Mouse (Mus musculus): ENCODE data around the gene Aff1.

DNA sequence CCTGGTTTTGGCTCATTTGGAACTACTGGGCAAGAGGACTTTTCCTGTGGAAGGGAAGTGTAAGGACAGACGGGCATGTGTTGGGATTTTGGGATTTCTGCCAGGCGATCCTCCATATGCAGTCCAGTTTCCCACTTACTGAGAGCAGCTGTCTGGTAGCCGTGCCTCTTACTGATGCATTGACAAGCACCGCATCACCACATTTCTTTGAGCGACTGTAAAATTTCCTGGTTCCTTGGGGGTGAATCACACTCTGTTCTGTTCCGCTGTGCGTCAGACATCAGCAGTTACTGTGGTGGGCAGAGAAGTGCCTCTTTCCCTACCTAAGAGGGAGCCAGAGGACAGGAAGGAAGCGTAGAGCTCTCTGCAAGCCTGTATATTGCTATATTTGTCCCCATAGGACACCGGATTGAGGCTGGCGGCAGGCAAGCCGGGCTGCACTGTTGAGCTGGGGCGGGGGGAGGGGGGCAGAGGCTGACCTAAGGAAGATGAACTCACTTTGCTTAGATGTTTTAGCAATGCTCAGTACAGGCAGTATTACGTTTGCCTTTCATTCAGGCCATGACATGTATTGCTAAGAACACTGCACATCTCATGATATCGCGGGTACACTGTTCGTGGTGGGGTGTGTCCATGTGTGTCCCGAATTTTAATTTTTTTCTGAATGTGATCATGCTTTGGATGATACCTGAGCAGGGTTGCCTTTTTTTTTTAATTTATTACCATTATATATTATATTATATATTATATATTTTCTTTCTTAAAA lies 162.1 kb downstream of the Aff1 start:
- TF ChIP-seq CTCF (IDR thresholded peaks at IDR 0.05; ENCODE audit: low read depth) (no peak), EP300 (IDR thresholded peaks at IDR 0.05; ENCODE audit: low read depth) (no peak)

Data from liver, embryonic 14.5 days (tissue).